Mouse (Mus musculus) layer of hippocampus, adult 18-20 months (tissue): ENCODE data around the gene Trmt2a. TPM values are rescaled to one million over a fixed set of nuclear protein-coding genes. Genes with fewer than 3 reads are reported as not detected.

Experiments
- DNase-seq, 2 experiments: peaks; one replicate each; pipeline ENCODE4 v3.0.0; 2022; ENCODE audit warnings: low spot score in 2 of 2
- total RNA-seq, 2 experiments: library from RNA; stranded (reverse); gene quantifications; 2 replicates each; pipeline ENCODE4 v1.2.3; 2021

Gene Trmt2a
- total RNA-seq, 2 experiments from 2014 or later, result 50.7 to 53.0 TPM

DNA sequence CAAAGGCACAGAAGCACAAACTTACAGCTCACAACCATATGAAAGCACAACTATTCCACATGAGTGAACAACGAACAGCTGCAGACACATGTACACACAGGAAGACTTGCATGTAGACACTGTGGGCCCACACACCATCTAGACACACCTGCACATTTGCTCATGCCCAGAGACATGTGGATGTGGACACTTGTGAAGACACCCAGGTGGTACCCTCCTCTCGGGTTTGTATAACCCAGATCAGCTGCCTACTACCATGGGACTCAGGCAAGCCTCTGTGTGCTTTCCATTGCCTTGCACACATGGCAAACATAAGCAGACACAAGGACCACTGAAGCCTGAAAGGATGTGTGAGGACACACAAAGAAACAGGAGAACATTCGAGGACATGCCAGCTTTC, 17.4 kb upstream of the Trmt2a start:
- no peak for DNase-seq

DNA sequence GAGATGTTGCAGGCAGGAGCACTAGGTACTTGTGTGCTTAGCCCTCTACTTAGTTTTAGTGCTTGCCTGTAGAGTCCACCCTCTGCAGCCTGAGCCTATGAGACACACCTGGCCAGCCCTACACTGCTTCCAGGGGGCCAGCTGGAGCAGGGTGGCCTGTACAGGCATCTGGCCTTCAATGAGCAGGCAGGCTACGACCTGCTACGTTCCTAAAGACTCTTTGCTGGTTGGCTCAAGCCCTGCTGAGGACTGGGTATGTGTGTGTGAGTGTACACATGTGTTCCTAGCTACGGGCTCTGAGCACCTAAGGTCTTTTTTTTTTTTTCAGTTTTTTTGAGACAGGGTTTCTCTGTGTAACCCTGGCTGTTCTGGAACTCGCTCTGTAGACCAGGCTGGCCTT, 17.0 kb upstream of the Trmt2a start:
- no peak for DNase-seq

DNA sequence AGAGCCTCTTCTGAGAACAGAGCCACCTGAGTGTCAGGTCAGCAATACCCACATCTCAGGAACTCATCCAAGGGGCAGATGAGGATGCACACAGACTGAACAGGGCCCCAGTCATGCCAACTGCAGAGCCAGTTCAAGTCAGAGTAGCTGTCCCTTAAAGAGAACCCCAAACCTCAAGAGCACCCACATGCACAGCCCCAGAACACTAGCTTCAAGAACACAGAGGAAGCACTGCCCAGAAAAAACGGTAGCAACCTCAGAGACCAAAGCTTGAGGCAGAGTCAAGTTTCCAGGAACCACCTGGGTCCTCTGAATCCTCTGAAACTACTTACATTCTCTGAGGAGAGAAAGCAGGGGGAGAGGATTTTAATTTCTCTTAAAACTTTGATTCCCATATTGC, 15.0 kb upstream of the Trmt2a start:
- DNase-seq, result no peak

- DNase-seq, result no peak
These were observed 14.4 kb upstream of the Trmt2a start for GRCm38 (mm10) chr16:18233919-18234670.

GRCm38 (mm10) chr16:18234671-18235388, 13.6 kb upstream of the Trmt2a start, which contains the start of gene Zdhhc8:
Zdhhc8 (minus strand) TSS chr16:18235136.
- peak; percentile 67 to 82 for DNase-seq

DNA sequence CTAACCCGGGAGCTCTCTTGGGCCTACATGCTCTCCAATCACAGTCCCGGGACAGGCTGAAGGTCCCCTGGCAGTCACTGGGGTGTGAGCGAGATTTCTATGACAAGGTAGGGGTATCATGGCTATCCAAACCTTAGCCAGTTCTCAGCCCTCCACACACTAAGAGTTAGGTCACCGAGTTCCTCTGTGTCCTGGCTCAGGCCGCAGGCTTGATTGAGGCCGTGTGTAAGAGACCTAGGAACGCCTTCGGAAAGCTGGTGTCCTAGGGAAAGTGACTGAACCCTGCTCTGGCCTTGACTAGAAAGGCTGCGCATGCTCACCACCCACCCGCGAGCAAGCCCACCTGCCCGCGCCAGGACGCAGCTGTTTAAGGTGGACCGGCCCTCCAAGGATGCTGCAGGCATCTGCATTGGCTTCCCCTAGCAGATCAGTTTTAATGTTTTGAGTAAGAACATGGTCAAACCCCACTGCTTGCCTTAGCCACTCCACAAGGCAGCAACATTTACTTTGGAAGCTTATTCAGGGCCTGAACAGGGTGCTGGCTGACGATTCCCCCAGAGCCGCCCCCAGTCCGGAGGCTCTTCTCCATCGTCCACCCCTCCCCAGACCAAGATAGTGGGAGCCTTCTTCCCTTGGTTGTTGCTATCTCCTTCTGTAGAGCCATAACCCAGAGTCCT, 13.0 kb upstream of the Trmt2a start:
- peak; percentile 59 to 71 for DNase-seq

- DNase-seq, result no peak
These were observed 11.6 kb upstream of the Trmt2a start for GRCm38 (mm10) chr16:18236676-18237501.

GRCm38 (mm10) chr16:18241581-18241980, 6.9 kb upstream of the Trmt2a start:
- DNase-seq, result no peak

- no peak for DNase-seq
These were observed 719 bp upstream of the Trmt2a start for GRCm38 (mm10) chr16:18247521-18248399.

- no peak for DNase-seq
These were observed 987 bp downstream of the Trmt2a start for GRCm38 (mm10) chr16:18249364-18249967.

- no peak for DNase-seq
These were observed 1.8 kb downstream of the Trmt2a start for GRCm38 (mm10) chr16:18250231-18250630.

DNA sequence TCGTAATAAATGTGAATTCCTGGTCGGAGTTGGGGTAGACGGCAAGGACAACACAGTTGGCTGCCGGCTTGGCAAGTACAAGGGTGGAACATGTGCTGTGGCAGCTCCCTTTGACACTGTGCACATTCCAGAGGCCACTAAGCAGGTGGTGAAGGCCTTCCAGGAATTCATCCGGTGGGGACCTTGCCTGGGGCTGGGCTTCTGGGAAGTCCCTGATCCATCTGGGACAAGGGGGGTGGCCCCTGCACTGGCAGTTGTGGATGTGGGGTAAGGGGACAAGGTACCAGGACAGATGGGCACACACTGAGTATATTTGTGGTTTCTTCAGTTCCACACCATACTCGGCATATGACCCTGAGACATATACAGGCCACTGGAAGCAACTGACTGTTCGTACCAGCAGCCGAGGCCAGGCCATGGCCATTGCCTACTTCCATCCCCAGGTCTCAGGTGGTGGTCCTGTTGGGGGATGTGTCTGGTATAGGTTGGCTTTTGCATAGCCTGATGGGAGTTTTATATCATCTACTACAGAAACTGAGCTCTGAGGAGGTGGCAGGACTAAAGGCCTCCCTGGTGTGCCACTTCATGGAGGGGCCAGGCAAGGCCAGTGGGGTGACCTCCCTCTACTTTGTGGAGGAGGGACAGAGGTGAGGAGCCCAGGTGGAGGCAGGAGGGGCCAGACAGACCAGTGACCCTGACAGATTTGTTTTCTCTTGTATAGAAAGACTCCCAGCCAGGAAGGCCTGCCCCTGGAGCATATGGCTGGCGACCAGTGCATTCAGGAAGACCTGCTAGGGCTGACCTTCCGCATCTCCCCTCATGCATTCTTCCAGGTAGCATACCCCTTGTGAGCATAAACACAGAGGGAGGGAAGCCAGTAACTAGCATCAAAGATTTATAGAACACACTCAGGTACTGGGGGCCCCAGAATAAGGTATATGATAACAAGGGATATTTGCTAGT, 2.6 kb downstream of the Trmt2a start:
- DNase-seq, result no peak

DNA sequence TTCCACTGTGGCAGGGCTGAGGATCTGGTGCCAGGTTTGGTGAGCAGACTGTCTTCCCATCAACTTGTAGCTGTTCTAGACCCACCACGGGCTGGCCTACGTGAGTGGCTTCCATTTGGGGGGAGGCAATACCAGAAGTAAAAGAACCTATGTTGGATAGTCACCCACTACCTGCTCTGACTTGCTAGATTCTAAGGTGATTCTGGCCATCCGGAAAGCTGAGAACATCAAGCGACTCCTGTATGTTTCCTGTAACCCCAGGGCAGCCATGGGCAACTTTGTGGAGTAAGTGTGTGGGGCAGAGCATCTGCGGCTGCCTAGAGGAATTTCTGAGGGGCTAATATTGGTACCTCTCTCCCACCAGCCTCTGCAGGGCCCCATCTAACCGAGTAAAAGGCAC, 4.3 kb downstream of the Trmt2a start:
- DNase-seq, result no peak

DNA sequence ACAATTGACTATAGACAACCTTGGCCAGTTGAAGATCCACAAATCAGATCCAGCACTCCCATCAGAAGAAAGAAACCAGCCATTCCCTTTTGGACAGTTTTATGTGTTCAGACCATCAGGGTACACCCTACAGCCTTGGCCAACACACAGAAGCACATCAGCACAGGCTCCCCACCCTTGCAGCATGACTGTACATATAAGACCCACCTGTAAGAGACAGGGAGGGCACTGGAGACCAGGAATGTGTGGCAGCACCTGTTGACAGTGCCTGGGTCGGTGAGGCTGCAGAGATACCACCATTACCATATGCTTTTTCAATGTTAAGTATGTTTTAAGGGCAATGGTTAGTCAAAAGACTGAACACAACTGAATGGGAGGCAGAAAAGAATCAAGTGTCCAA, 5.4 kb downstream of the Trmt2a start:
- no peak for DNase-seq

- DNase-seq, result no peak
These were observed 9.7 kb downstream of the Trmt2a start, which contains the start of gene Gm49776 for GRCm38 (mm10) chr16:18258221-18258620. Gm49776 (minus strand) TSS chr16:18258321.

DNA sequence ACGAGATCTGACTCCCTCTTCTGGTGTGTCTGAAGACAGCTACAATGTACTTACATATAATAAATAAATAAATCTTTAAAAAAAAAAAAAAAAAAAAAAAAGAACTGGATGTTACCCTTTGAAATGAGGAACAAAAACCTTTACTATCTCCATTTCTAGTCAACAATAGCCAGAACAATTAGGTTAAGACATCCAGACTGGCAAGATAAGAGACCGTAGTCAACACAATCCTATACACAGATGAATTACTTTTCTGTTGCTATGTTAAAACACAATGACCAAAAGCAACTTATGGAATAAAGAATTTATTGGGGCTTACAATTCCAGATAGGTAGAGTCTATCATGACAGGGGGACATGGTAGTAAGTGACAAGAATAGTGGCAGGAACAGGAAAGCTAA, 16.5 kb downstream of the Trmt2a start:
- no peak for DNase-seq

DNA sequence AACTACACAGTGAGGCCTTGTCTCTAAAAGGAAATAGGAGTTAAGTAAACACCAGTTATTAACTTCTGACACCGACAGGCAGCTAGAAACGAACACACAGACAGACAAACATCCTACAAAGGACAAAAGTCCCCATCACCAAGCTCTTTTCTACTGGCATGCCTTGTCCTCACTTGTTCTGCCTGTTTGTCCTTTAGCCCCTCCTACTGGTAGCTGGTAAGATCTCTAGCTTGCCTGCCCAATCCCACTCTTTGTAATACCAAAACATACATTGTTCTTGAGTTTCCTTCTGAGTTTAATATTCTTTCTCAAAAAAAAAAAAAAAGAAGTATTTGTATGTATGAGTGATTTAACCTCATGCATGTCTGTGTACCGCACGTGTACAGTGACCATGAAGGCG, 19.7 kb downstream of the Trmt2a start:
- no peak for DNase-seq

DNA sequence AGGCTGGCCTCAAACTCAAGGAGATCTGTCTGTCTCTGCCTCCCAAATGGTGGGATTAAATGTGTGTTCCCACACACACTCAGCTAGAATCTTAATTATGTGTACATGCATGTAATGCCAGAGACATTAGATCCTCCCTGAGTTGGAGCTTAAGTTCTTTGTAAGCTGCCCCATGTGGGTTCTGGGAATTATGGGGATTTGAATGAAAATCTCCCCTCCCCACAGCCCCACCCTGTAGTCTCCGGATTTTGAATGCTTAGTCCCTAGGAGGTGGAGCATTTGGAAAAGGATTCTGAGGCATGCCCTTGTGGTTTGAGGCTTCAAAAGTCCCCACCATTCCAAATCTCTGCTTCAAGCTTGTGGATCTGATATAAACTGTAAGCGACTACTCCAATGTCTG, 26.7 kb downstream of the Trmt2a start:
- no peak for DNase-seq

DNA sequence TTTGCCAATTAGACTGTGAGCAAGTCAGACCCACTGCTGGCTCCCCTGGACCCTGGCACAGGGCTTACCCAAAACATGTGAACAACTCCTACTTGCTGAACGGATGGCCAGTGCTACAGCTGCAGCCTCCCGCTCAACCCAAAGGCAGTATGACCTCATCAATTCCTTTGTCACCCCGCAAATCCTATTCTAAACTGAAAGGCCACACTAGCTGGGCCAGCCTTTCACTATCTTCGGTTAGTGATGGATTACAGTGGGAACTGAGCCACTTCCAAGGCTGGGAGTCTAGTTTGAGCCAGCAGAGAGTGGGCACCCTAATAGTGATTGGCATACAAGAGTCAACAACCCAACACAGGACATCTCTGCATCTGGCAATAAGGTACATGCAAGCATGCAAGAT, 39.7 kb downstream of the Trmt2a start:
- DNase-seq, result no peak
